Mouse (Mus musculus): ENCODE data around the gene Cage1. TPM values are rescaled to one million over a fixed set of nuclear protein-coding genes. Genes with fewer than 3 reads are reported as not detected.

Cage1 gene
- polyA plus RNA-seq (2014; fragmentation: Illumina TruSeq; extraction: RNeasy Lipid Tissue Mini Kit (QIAGEN cat#74804); ENCODE audit: low read depth, low replicate concordance): 2.3 TPM

GRCm38 (mm10) chr13:38037044-38037687, at the start of gene Cage1:
Cage1 (minus strand) TSS chr13:38037069.

GRCm38 (mm10) chr13:38036343-38037043, 376 bp downstream of the Cage1 start, which contains the start of gene Riok1:
Riok1 (plus strand) TSS chr13:38036995.

GRCm38 (mm10) chr13:37993704-37994404, 43.0 kb downstream of the Cage1 start, which contains the start of gene Ssr1:
Ssr1 (minus strand) TSS chr13:37994217.

Other genes starting within 250 kb of the Cage1 start
- gene Ssr1, start 42.9 kb downstream of the Cage1 start, polyA plus RNA-seq (2014; fragmentation: Illumina TruSeq; extraction: RNeasy Lipid Tissue Mini Kit (QIAGEN cat#74804); ENCODE audit: low read depth, low replicate concordance): 153 TPM
- gene Riok1, start 74 bp downstream of the Cage1 start, polyA plus RNA-seq (2014; fragmentation: Illumina TruSeq; extraction: RNeasy Lipid Tissue Mini Kit (QIAGEN cat#74804); ENCODE audit: low read depth, low replicate concordance): 25.3 TPM
- gene Dsp, start 114.2 kb upstream of the Cage1 start, polyA plus RNA-seq (2014; fragmentation: Illumina TruSeq; extraction: RNeasy Lipid Tissue Mini Kit (QIAGEN cat#74804); ENCODE audit: low read depth, low replicate concordance): 10.8 TPM
- 40.8 TPM for gene Snrnp48, start 167.9 kb upstream of the Cage1 start, polyA plus RNA-seq (2014; fragmentation: Illumina TruSeq; extraction: RNeasy Lipid Tissue Mini Kit (QIAGEN cat#74804); ENCODE audit: low read depth, low replicate concordance)

All from kidney, adult 10 weeks (tissue).